Mouse (Mus musculus): ENCODE measurements around the gene Acvr1. TPM values are rescaled to one million over a fixed set of nuclear protein-coding genes. Genes with fewer than 3 reads are reported as not detected.
A peak's percentile ranks its signal among the peaks of the same experiment; 100 is the strongest.

Acvr1 gene
- polyA plus RNA-seq, 1 experiment from 2014 or later: 7.4 TPM

DNA sequence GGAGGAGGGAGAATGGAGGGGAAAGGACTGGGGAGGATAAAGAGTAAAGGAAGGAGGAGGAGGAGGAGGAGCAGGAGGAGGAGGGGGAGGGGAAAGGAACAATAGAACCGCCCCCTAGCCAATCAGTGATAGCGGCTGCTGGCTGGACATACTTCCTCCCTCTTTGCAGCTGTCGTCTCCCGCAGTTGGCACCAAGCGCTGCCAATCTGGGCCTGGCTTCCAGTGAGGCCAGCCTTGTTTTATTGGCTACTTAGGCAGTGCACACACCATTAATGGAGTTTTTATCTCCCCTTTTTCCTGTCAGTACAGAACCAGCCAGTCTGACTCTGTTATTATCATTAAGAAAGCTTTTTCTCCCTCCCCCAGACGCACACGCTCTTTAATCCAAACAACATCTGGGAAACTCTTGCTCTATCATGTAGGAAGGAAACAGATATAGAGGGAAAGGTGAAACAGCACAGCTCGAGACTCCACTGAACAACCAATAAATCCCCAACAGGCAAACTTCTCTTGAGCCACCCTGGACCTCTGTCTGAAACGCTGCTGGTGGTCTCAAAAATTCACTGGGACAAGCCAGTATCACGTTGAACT is 34.6 kb downstream of the Acvr1 start:
- WGBS: 9% methylated on average over 10 of the region's 10 CpGs
- peak overlapping the region; percentile 24 for H3K4me2 ChIP-seq (ENCODE audit: low read length)
- H3K4me1 ChIP-seq (replicated peaks; ENCODE audit: control insufficient read depth, insufficient read depth, low read length): peaks cover 48% of the 10 kb centered on the region
- H3K36me3 ChIP-seq (ENCODE audit: control insufficient read depth, insufficient read depth): peaks cover 3% of the 10 kb centered on the region; the same call in 1 of the 2 replicates
- no peak overlapping the region for H3K9ac ChIP-seq (replicated peaks; ENCODE audit: low read depth, low read length)
- no peaks in the 10 kb centered on the region for H3K9me3 ChIP-seq (ENCODE audit: control insufficient read depth, low read length)
- H3K4me3 ChIP-seq (replicated peaks; ENCODE audit: low read length): no peak overlapping the region
- ATAC-seq: peak; percentile 93
- peak overlapping the region; percentile 75 for H3K27ac ChIP-seq (ENCODE audit: low read length)
- no peaks in the 10 kb centered on the region for H3K27me3 ChIP-seq (replicated peaks; ENCODE audit: control insufficient read depth, insufficient read depth, low read length)

DNA sequence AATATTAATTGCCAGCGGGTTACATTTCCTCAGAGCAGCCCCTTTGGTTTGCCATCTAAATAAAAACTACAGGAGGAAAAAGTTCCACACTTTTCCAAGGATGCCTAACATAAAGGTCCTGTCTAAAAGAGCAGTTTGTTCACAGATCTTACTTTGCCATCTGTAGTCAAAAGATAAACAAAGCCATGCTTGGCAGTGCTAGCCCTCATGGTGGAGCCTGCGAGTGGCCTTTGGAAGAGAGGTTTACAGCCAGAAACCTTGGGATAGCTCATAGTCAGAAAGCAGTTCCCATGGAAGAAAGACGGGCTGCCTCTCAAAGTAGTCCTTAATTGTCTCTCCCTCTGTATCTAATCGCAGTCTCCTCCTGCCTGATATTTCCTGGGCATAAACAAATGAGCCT is 36.4 kb downstream of the Acvr1 start:
- H3K36me3 ChIP-seq (ENCODE audit: control insufficient read depth, insufficient read depth): no peaks in the 10 kb centered on the region
- no peak overlapping the region for H3K4me3 ChIP-seq (replicated peaks; ENCODE audit: low read length)
- H3K27ac ChIP-seq (ENCODE audit: low read length): no peak overlapping the region
- 49% methylated on average over 4 of the region's 4 CpGs for WGBS
- H3K27me3 ChIP-seq (replicated peaks; ENCODE audit: control insufficient read depth, insufficient read depth, low read length): no peaks in the 10 kb centered on the region
- H3K4me1 ChIP-seq (replicated peaks; ENCODE audit: control insufficient read depth, insufficient read depth, low read length): peaks cover 48% of the 10 kb centered on the region
- no peak overlapping the region for H3K9ac ChIP-seq (replicated peaks; ENCODE audit: low read depth, low read length)
- no peaks in the 10 kb centered on the region for H3K9me3 ChIP-seq (ENCODE audit: control insufficient read depth, low read length)
- ATAC-seq: no peak
- H3K4me2 ChIP-seq (ENCODE audit: low read length): no peak overlapping the region

DNA sequence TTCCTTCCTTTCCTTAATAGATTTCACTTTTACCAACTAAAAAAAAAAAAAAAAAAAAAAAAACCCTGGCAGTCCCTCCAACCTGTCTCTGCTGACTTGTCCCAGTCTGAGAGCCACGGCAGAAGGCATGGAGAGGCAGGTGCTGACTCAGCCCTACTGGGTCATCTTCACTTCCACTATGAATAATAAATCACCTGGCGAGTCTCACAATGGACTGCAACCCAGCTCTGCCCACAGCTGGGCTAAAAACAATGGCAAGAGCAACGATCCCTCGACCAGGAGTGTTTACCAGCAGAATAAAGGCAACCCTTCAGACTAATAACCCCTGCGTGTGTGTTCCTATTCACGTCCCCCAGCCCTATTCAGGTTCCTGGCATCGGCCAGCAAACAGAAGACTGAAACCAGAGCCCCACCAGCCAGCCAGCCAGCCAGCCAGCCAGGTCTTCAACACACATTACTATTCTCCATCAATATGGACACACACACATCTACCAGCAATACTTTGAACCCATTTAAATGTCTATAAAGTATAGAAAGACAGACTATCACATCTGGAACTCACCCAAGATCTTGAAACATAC is 37.0 kb downstream of the Acvr1 start:
- H3K27ac ChIP-seq (ENCODE audit: low read length): no peak overlapping the region
- H3K36me3 ChIP-seq (ENCODE audit: control insufficient read depth, insufficient read depth): no peaks in the 10 kb centered on the region
- no peak overlapping the region for H3K4me3 ChIP-seq (replicated peaks; ENCODE audit: low read length)
- WGBS: 7% methylated on average over 7 of the region's 7 CpGs
- ATAC-seq: no peak
- peaks cover 48% of the 10 kb centered on the region for H3K4me1 ChIP-seq (replicated peaks; ENCODE audit: control insufficient read depth, insufficient read depth, low read length)
- H3K4me2 ChIP-seq (ENCODE audit: low read length): no peak overlapping the region
- no peaks in the 10 kb centered on the region for H3K9me3 ChIP-seq (ENCODE audit: control insufficient read depth, low read length)
- H3K27me3 ChIP-seq (replicated peaks; ENCODE audit: control insufficient read depth, insufficient read depth, low read length): no peaks in the 10 kb centered on the region
- no peak overlapping the region for H3K9ac ChIP-seq (replicated peaks; ENCODE audit: low read depth, low read length)

DNA sequence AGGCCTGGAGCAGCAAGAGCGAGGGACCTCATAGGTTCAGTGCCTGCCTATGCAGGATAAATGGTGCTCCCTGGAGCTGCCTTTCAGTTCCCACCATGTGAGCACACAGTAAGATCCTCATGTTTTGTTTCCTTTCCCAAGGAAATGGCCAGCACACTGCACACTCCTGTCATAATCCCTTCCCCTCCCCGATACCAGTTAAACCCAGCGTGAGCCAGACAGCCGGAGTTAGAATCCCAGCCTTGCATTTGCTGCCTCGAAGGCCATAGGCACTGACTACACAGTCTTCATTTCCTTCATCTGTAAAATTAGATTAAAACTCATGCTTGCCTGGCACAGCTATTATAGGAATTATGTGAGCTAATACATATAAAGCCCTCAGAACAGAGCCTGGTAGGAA is 37.6 kb downstream of the Acvr1 start:
- 57% methylated on average over 5 of the region's 5 CpGs for WGBS
- Histone ChIP-seq H3K27me3 (replicated peaks; ENCODE audit: control insufficient read depth, insufficient read depth, low read length) (no peaks in the 10 kb centered on the region), H3K27ac (ENCODE audit: low read length) (no peak overlapping the region), H3K9ac (replicated peaks; ENCODE audit: low read depth, low read length) (no peak overlapping the region), H3K4me2 (ENCODE audit: low read length) (no peak overlapping the region), H3K9me3 (ENCODE audit: control insufficient read depth, low read length) (no peaks in the 10 kb centered on the region), H3K4me3 (replicated peaks; ENCODE audit: low read length) (no peak overlapping the region), H3K36me3 (ENCODE audit: control insufficient read depth, insufficient read depth) (no peaks in the 10 kb centered on the region), H3K4me1 (replicated peaks; ENCODE audit: control insufficient read depth, insufficient read depth, low read length) (peaks cover 49% of the 10 kb centered on the region)
- ATAC-seq: no peak

GRCm38 (mm10) chr2:58527786-58528185 is 39.2 kb downstream of the Acvr1 start:
- ATAC-seq: no peak

GRCm38 (mm10) chr2:58524356-58524755 is 42.6 kb downstream of the Acvr1 start:
- Histone ChIP-seq H3K4me2 (ENCODE audit: low read length) (no peak overlapping the region), H3K27me3 (replicated peaks; ENCODE audit: control insufficient read depth, insufficient read depth, low read length) (no peaks in the 10 kb centered on the region), H3K9ac (replicated peaks; ENCODE audit: low read depth, low read length) (no peak overlapping the region), H3K4me1 (replicated peaks; ENCODE audit: control insufficient read depth, insufficient read depth, low read length) (peaks cover 15% of the 10 kb centered on the region), H3K27ac (ENCODE audit: low read length) (no peak overlapping the region), H3K9me3 (ENCODE audit: control insufficient read depth, low read length) (no peaks in the 10 kb centered on the region), H3K36me3 (ENCODE audit: control insufficient read depth, insufficient read depth) (no peaks in the 10 kb centered on the region), H3K4me3 (replicated peaks; ENCODE audit: low read length) (no peak overlapping the region)
- ATAC-seq: 0 out of 2 replicates have a peak, but pooled peaks have one; percentile 26
- WGBS: 50% methylated on average over 6 of the region's 6 CpGs

More at GRCm38 (mm10) chr2:58527786-58528185, 39.2 kb downstream of the Acvr1 start:
- H3K4me2 ChIP-seq (ENCODE audit: low read length): no peak overlapping the region
- no peak overlapping the region for H3K27ac ChIP-seq (ENCODE audit: low read length)
- H3K9me3 ChIP-seq (ENCODE audit: control insufficient read depth, low read length): no peaks in the 10 kb centered on the region
- 70% methylated on average over 3 of the region's 3 CpGs for WGBS
- H3K4me3 ChIP-seq (replicated peaks; ENCODE audit: low read length): no peak overlapping the region
- H3K4me1 ChIP-seq (replicated peaks; ENCODE audit: control insufficient read depth, insufficient read depth, low read length): peaks cover 39% of the 10 kb centered on the region
- no peaks in the 10 kb centered on the region for H3K36me3 ChIP-seq (ENCODE audit: control insufficient read depth, insufficient read depth)
- H3K27me3 ChIP-seq (replicated peaks; ENCODE audit: control insufficient read depth, insufficient read depth, low read length): no peaks in the 10 kb centered on the region
- H3K9ac ChIP-seq (replicated peaks; ENCODE audit: low read depth, low read length): no peak overlapping the region

DNA sequence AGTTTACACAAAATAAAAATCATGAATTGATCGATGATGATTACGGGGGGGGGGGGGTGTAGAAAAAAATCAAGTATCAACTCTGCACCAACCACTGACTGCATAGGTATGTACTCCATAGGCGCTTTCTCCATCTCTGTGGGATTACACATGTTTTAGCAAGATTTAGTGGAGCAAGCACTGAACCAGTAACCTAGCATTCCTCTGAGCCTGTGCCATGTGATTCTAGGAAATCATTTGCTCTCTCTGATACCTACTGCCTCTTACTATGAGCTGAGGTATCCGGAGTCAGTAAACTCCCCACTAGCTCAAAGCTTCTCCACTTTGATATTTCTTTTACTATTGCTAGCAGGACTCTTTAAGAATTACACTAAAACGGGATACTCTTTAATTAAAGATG is 43.1 kb downstream of the Acvr1 start:
- Histone ChIP-seq H3K4me1 (replicated peaks; ENCODE audit: control insufficient read depth, insufficient read depth, low read length) (peaks cover 13% of the 10 kb centered on the region), H3K36me3 (ENCODE audit: control insufficient read depth, insufficient read depth) (no peaks in the 10 kb centered on the region), H3K4me2 (ENCODE audit: low read length) (no peak overlapping the region), H3K27me3 (replicated peaks; ENCODE audit: control insufficient read depth, insufficient read depth, low read length) (no peaks in the 10 kb centered on the region), H3K9ac (replicated peaks; ENCODE audit: low read depth, low read length) (no peak overlapping the region), H3K27ac (ENCODE audit: low read length) (no peak overlapping the region), H3K9me3 (ENCODE audit: control insufficient read depth, low read length) (no peaks in the 10 kb centered on the region), H3K4me3 (replicated peaks; ENCODE audit: low read length) (no peak overlapping the region)
- 79% methylated on average over 5 of the region's 5 CpGs for WGBS
- ATAC-seq: no peak

- Histone ChIP-seq H3K4me3 (replicated peaks; ENCODE audit: low read length) (no peak overlapping the region), H3K9me3 (ENCODE audit: control insufficient read depth, low read length) (no peaks in the 10 kb centered on the region), H3K27me3 (replicated peaks; ENCODE audit: control insufficient read depth, insufficient read depth, low read length) (no peaks in the 10 kb centered on the region), H3K36me3 (ENCODE audit: control insufficient read depth, insufficient read depth) (no peaks in the 10 kb centered on the region), H3K27ac (ENCODE audit: low read length) (no peak overlapping the region), H3K4me1 (replicated peaks; ENCODE audit: control insufficient read depth, insufficient read depth, low read length) (peaks cover 13% of the 10 kb centered on the region), H3K9ac (replicated peaks; ENCODE audit: low read depth, low read length) (no peak overlapping the region), H3K4me2 (ENCODE audit: low read length) (no peak overlapping the region)
- 82% methylated on average over 12 of the region's 12 CpGs for WGBS
- no peak for ATAC-seq
Measured at GRCm38 (mm10) chr2:58523097-58523496, 43.9 kb downstream of the Acvr1 start.

DNA sequence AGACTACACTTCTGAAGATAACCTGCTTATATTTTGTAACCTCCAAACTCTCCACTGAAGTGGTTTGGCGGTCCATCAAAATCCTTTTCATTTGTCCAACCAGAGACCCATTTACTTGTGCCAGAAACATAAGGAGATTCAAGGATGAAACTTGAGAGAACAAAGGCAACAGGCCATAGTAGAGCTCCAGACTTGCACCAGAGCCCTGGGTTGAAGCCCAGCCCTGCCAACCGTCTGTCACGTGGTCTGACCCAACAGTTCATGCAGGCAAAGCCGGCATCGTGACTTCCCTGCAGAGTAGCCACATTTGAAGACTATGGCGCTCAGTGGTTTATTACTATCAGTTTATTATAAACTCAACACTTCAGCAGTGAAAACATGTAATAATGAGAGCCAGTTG is 45.3 kb downstream of the Acvr1 start:
- Histone ChIP-seq H3K27ac (ENCODE audit: low read length) (no peak overlapping the region), H3K4me3 (replicated peaks; ENCODE audit: low read length) (no peak overlapping the region), H3K4me1 (replicated peaks; ENCODE audit: control insufficient read depth, insufficient read depth, low read length) (peaks cover 13% of the 10 kb centered on the region), H3K36me3 (ENCODE audit: control insufficient read depth, insufficient read depth) (no peaks in the 10 kb centered on the region), H3K4me2 (ENCODE audit: low read length) (no peak overlapping the region), H3K27me3 (replicated peaks; ENCODE audit: control insufficient read depth, insufficient read depth, low read length) (no peaks in the 10 kb centered on the region), H3K9me3 (ENCODE audit: control insufficient read depth, low read length) (no peaks in the 10 kb centered on the region), H3K9ac (replicated peaks; ENCODE audit: low read depth, low read length) (no peak overlapping the region)
- ATAC-seq: no peak
- 75% methylated on average over 6 of the region's 6 CpGs for WGBS

All from forebrain, embryonic 16.5 days (tissue).